Mouse (Mus musculus) cerebellum, adult 2 months (tissue): ENCODE measurements around the gene Htt. TPM values are rescaled to one million over a fixed set of nuclear protein-coding genes. Genes with fewer than 3 reads are reported as not detected.
"Not testable (repeated sequence)": the region's sequence is repeated elsewhere in the genome, so short reads cannot be mapped to it uniquely, and the experiment has no call there.

Experiments
- DNase-seq, 2 experiments: peaks; one replicate each; pipeline ENCODE4 v3.0.0; 2021
- H3K27ac ChIP-seq: fragments of 200-500 bp; 2 replicates; pipeline ENCODE4 v1.5.1; 2012; ENCODE audit warnings: low read length, control low read depth, inconsistent platforms; ENCODE audit not compliant: insufficient read depth
- H3K27me3 ChIP-seq: fragments of 200-500 bp; 2 replicates; pipeline ENCODE4 v1.6.1; 2012; ENCODE audit warnings: inconsistent platforms, mild to moderate bottlenecking, low read length, moderate library complexity; ENCODE audit not compliant: control insufficient read depth, insufficient read depth
- H3K4me1 ChIP-seq: fragments of 200-500 bp; 2 replicates; pipeline ENCODE4 v1.6.1; 2011; ENCODE audit warnings: low read length; ENCODE audit not compliant: control insufficient read depth, insufficient read depth
- H3K4me3 ChIP-seq: fragments of 200-500 bp; replicated peaks from 2 replicates; pipeline ENCODE3; 2011; ENCODE audit warnings: mild to moderate bottlenecking, low read depth, low read length, control low read depth; ENCODE audit not compliant: insufficient read depth
- CTCF ChIP-seq: fragments of 200-500 bp; IDR thresholded peaks from 2 replicates; pipeline ENCODE4 v1.5.1; 2011; ENCODE audit warnings: low read depth, mild to moderate bottlenecking, control low read depth, low read length, moderate library complexity, borderline replicate concordance; ENCODE audit not compliant: insufficient read depth
- POLR2A ChIP-seq: fragments of 200-500 bp; IDR thresholded peaks from 2 replicates; pipeline ENCODE4 v1.6.1; 2011; ENCODE audit warnings: low read length, control low read depth, borderline replicate concordance; ENCODE audit not compliant: insufficient read depth
- WGBS: fragments of 180-500 bp; shearing (Covaris S2); methylation state at CpG from one replicate; pipeline ENCODE4 v1.1.7; 2018; 5-methylcytosine and 5-hydroxymethylcytosine counted together
- polyA plus RNA-seq: library from polyadenylated mRNA; depleted of rRNA; stranded (reverse); fragments of >200 nt; gene quantifications from 2 replicates; pipeline ENCODE4 v1.2.3, GENCODE M21; 2012; rRNA removed

Htt gene
- 45.4 and 52.1 TPM in 2 replicates for polyA plus RNA-seq

- H3K27me3 ChIP-seq: no peaks in the 10 kb centered on the region
- H3K4me1 ChIP-seq: peaks cover 3% of the 10 kb centered on the region; the same call in 1 of the 2 replicates
- TF ChIP-seq POLR2A (peak; percentile 95), CTCF (no peak)
- WGBS: under 1% methylated on average over 35 of the region's 35 CpGs
- DNase-seq: peak; percentile 98
- peak within 1 kb of the TSS; percentile 79 for H3K4me3 ChIP-seq
- H3K27ac ChIP-seq: peak within 1 kb of the TSS; percentile 56
These were observed at the start of gene Htt for GRCm38 (mm10) chr5:34761509-34761908. Gene Htt, plus strand, starts transcription at chr5:34761740.

DNA sequence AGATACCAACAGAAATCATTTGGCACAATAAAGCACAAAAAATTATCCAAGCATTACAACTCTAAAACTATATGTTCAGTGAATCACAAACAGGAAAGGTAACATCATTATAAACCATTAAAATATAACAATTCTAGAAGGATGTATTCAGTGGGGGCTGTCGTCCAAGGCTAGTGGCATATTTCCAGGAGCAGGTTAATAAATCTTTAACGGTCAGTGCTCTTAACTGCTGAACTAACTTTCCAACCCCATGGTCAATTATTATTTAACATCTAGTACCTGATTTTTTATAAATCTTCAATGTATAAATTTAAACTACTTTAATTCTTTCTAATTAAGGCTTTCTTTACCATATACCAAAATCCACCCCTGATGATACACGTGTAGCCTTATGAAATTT lies 47.2 kb upstream of the Htt start:
- H3K4me3 ChIP-seq, H3K27me3 ChIP-seq, DNase-seq, H3K4me1 ChIP-seq, H3K27ac ChIP-seq: not testable (repeated sequence)
- WGBS: 59% methylated on average over 3 of the region's 3 CpGs

GRCm38 (mm10) chr5:34714816-34715215 lies 46.7 kb upstream of the Htt start:
- Histone ChIP-seq H3K27me3 (no peaks in the 10 kb centered on the region), H3K27ac (no peak overlapping the region), H3K4me3 (no peak overlapping the region), H3K4me1 (no peaks in the 10 kb centered on the region)
- 82% methylated on average over 5 of the region's 5 CpGs for WGBS
- no peak for TF ChIP-seq CTCF
- TF ChIP-seq POLR2A: no peak
- no peak for DNase-seq

DNA sequence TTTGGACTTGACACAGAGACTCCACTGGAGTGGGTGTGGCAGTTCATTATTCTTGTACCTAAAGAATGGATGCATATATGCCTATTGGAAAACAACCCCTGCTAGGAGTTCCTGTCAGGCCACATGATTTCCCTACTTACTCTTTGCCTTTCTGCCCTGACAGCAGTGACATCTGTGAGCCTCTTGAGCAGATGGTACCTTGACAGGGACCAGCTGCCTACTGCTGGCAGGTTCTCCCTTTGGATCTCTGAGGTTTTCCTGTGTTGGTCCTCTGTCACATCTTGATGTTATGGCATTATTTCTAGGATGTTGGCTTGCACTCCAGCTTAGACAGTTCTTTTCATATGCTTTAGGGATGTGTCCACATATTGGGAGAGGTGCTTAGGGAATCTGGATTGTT lies 32.4 kb upstream of the Htt start:
- DNase-seq: peak in 1 of 2 experiments; percentile 14
- no peak overlapping the region for H3K4me3 ChIP-seq
- H3K27ac ChIP-seq: no peak overlapping the region
- H3K27me3 ChIP-seq: no peaks in the 10 kb centered on the region
- TF ChIP-seq CTCF: no peak
- no peak for TF ChIP-seq POLR2A
- 0 out of 2 replicates have a peak, but pooled peaks cover 3% of the 10 kb centered on the region for H3K4me1 ChIP-seq

DNA sequence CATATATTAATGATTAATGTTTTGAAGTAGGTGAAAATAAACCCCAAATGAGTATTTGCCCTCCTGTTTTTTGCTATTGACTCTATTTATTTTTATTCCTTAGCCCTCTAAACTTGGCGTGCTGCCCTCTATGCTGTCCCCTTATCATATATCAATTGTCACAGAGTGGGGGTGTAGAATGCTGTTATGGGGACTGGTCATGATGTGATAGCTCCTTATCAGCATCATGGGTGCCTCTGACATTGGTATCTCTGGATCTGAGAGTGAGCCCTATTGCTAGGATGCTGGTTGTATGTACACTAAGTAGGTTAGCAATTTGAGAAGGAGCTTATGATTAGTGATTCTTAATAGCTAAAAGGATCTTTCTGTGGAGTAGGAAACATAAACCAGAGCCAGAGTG lies 31.3 kb upstream of the Htt start:
- no peak overlapping the region for H3K27ac ChIP-seq
- 97% methylated on average over 1 of the region's 1 CpGs for WGBS
- TF ChIP-seq POLR2A (no peak), CTCF (no peak)
- no peaks in the 10 kb centered on the region for H3K27me3 ChIP-seq
- DNase-seq: no peak
- no peak overlapping the region for H3K4me3 ChIP-seq
- 0 out of 2 replicates have a peak, but pooled peaks cover 3% of the 10 kb centered on the region for H3K4me1 ChIP-seq

DNA sequence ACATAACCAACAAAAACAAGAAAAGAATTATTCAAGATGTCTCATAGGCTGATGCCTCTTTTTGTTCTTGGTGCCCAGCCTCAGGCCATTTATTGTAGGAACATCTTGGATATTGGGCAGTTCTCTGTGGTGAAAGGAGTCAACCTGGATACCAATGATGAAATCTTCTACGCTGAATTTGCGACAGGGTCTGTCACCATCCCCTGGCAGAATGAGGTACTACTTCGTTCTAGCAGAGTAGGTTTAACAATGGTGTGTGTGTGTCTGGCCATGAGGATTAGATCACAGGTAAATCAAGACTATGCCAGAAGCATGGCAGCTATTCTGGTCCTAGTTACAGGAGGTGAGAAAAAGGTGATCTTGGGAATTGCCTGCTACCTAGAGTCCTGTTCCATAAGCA lies 10.1 kb upstream of the Htt start:
- Histone ChIP-seq H3K27ac (no peak overlapping the region), H3K4me3 (no peak overlapping the region), H3K27me3 (no peaks in the 10 kb centered on the region), H3K4me1 (no peaks in the 10 kb centered on the region)
- TF ChIP-seq CTCF (no peak), POLR2A (no peak)
- DNase-seq: no peak
- 62% methylated on average over 3 of the region's 3 CpGs for WGBS

GRCm38 (mm10) chr5:34758762-34759161 lies 2.8 kb upstream of the Htt start:
- Histone ChIP-seq H3K27me3 (no peaks in the 10 kb centered on the region), H3K4me1 (no peaks in the 10 kb centered on the region), H3K27ac (no peak overlapping the region), H3K4me3 (no peak overlapping the region)
- TF ChIP-seq CTCF (no peak), POLR2A (no peak)
- no peak for DNase-seq
- WGBS: 69% methylated on average over 1 of the region's 1 CpGs

DNA sequence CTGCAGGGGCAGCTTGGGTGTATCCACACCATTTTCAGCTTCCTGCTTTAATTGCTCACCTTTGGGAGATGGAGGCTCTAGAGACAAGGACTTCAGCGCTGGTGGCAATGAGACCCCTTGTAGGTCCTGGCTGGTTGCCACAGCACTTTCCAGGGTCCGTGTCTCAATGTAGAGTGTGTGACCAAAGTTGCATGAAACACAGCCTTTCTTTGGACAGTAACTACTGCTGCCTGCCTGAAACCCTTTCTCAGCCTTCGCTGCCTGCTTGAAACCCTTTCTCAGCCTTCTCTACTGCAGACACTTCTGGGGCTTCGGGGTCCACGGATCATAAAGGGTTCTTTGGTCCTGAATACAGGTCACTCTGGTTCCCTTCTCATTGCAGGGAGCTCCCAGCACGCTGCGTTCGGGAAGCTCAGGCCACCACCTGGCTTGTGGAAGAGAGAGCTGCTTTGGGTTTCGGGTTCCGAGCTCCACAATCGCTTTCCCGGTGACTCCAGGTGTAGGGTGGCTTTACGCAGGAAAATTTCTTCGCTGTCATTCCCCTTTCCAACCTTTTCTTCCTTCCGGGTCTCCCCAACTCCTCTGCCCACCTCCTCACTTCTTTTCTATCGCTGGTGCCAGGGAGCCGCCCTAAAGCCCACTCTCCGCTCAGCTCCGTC lies 561 bp upstream of the Htt start:
- WGBS: under 1% methylated on average over 19 of the region's 19 CpGs
- H3K27ac ChIP-seq: peak overlapping the region; percentile 31

DNA sequence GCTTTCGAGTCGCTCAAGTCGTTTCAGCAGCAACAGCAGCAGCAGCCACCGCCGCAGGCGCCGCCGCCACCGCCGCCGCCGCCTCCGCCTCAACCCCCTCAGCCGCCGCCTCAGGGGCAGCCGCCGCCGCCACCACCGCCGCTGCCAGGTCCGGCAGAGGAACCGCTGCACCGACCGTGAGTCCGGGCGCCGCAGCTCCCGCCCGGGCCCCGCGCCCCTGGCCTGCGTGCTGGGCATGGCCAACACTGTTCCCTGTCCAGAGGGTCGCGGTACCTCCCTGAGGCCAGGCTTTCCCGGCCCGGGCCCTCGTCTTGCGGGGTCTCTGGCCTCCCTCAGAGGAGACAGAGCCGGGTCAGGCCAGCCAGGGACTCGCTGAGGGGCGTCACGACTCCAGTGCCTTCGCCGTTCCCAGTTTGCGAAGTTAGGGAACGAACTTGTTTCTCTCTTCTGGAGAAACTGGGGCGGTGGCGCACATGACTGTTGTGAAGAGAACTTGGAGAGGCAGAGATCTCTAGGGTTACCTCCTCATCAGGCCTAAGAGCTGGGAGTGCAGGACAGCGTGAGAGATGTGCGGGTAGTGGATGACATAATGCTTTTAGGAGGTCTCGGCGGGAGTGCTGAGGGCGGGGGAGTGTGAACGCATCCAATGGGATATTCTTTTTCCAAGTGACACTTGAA lies 533 bp downstream of the Htt start:
- under 1% methylated on average over 43 of the region's 54 CpGs for WGBS
- TF ChIP-seq CTCF (no peak), POLR2A (peak; percentile 35; the same call in 1 of the 2 replicates)
- DNase-seq: peak; percentile 61 to 68
- H3K4me1 ChIP-seq: peaks cover 3% of the 10 kb centered on the region; the same call in 1 of the 2 replicates
- H3K4me3 ChIP-seq: peak overlapping the region; percentile 79
- no peaks in the 10 kb centered on the region for H3K27me3 ChIP-seq
- H3K27ac ChIP-seq: peak overlapping the region; percentile 56

More for the DNA sequence above, 561 bp upstream of the Htt start:
- H3K4me1 ChIP-seq: no peaks in the 10 kb centered on the region
- DNase-seq: no peak
- TF ChIP-seq POLR2A: no peak
- TF ChIP-seq CTCF: no peak
- peak overlapping the region; percentile 79 for H3K4me3 ChIP-seq
- H3K27me3 ChIP-seq: no peaks in the 10 kb centered on the region
